Mouse (Mus musculus) forebrain, embryonic 10.5 days (tissue): ENCODE results near the gene Capn11. TPM values are rescaled to one million over a fixed set of nuclear protein-coding genes. Genes with fewer than 3 reads are reported as not detected.

Experiments used
- DNase-seq: peaks from one replicate; pipeline ENCODE4 v3.0.0-alpha.2; 2017; ENCODE audit warnings: low spot score; ENCODE audit errors: extremely low spot score
- H3K27ac ChIP-seq: fragments of 300-500 bp; sonication (generic); 2 replicates; pipeline ENCODE4 v1.5.1; 2016; ENCODE audit warnings: mild to moderate bottlenecking
- H3K27me3 ChIP-seq: fragments of 300-500 bp; sonication (generic); 2 replicates; pipeline ENCODE4 v1.6.1; 2016; ENCODE audit warnings: mild to moderate bottlenecking; ENCODE audit not compliant: poor library complexity, severe bottlenecking
- H3K36me3 ChIP-seq: fragments of 300-500 bp; sonication (generic); replicated peaks from 2 replicates; pipeline ENCODE4 v1.6.1; 2016; ENCODE audit warnings: mild to moderate bottlenecking, moderate library complexity
- H3K4me1 ChIP-seq: fragments of 300-500 bp; sonication (generic); 2 replicates; pipeline ENCODE4 v1.6.1; 2016
- H3K4me3 ChIP-seq: fragments of 300-500 bp; sonication (generic); 2 replicates; pipeline ENCODE4 v1.5.1; 2016; ENCODE audit warnings: mild to moderate bottlenecking, moderate library complexity
- H3K9me3 ChIP-seq: fragments of 300-500 bp; sonication (generic); 2 replicates; pipeline ENCODE4 v1.6.1; 2016; ENCODE audit warnings: mild to moderate bottlenecking, moderate library complexity
- WGBS: fragments of 180-500 bp; shearing (Covaris S2); methylation state at CpG from one replicate; pipeline ENCODE4 v1.1.7; 2016; 5-methylcytosine and 5-hydroxymethylcytosine counted together
- polyA plus RNA-seq: library from polyadenylated mRNA; unstranded; fragments of >200 nt; fragmentation: Nextera tagmentation; extraction: Ambion mirVana; gene quantifications from 2 replicates; pipeline ENCODE4 v1.2.1, GENCODE M21; 2016

Capn11 gene
- polyA plus RNA-seq, 1 experiment from 2014 or later = 1.6 TPM

- no peaks in the 10 kb centered on the region for H3K9me3 ChIP-seq
- 90% methylated on average over 18 of the region's 18 CpGs for WGBS
- no peak overlapping the region for H3K27ac ChIP-seq
- no peak for DNase-seq
- peaks cover 15% of the 10 kb centered on the region for H3K4me1 ChIP-seq
- no peak overlapping the region for H3K4me3 ChIP-seq
- H3K27me3 ChIP-seq = no peaks in the 10 kb centered on the region
- peaks cover 28% of the 10 kb centered on the region for H3K36me3 ChIP-seq
Measured at GRCm38 (mm10) chr17:45693812-45694565, 34.9 kb upstream of the Capn11 start.

GRCm38 (mm10) chr17:45692159-45692558, 33.0 kb upstream of the Capn11 start:
- Histone ChIP-seq H3K9me3 (no peaks in the 10 kb centered on the region), H3K4me3 (no peak overlapping the region), H3K27ac (no peak overlapping the region), H3K36me3 (peaks cover 13% of the 10 kb centered on the region), H3K27me3 (no peaks in the 10 kb centered on the region), H3K4me1 (peaks cover 23% of the 10 kb centered on the region)
- DNase-seq = no peak
- 78% methylated on average over 5 of the region's 5 CpGs for WGBS

- 88% methylated on average over 4 of the region's 4 CpGs for WGBS
- DNase-seq = no peak
- H3K27me3 ChIP-seq = no peaks in the 10 kb centered on the region
Measured at GRCm38 (mm10) chr17:45690044-45690443, 30.9 kb upstream of the Capn11 start.

GRCm38 (mm10) chr17:45689120-45689519, 30.0 kb upstream of the Capn11 start:
- H3K4me1 ChIP-seq = peaks cover 38% of the 10 kb centered on the region
- H3K36me3 ChIP-seq = no peaks in the 10 kb centered on the region
- 94% methylated on average over 9 of the region's 9 CpGs for WGBS
- H3K9me3 ChIP-seq = no peaks in the 10 kb centered on the region
- H3K27ac ChIP-seq = no peak overlapping the region
- no peaks in the 10 kb centered on the region for H3K27me3 ChIP-seq
- H3K4me3 ChIP-seq = no peak overlapping the region
- DNase-seq = no peak

More at GRCm38 (mm10) chr17:45690044-45690443, 30.9 kb upstream of the Capn11 start:
- no peak overlapping the region for H3K4me3 ChIP-seq
- H3K9me3 ChIP-seq = no peaks in the 10 kb centered on the region
- no peak overlapping the region for H3K27ac ChIP-seq
- no peaks in the 10 kb centered on the region for H3K36me3 ChIP-seq
- peaks cover 30% of the 10 kb centered on the region for H3K4me1 ChIP-seq

GRCm38 (mm10) chr17:45686716-45687115, 27.6 kb upstream of the Capn11 start, which contains the start of gene Tmem63b:
TSS of gene Tmem63b (minus strand) at chr17:45686905.
- WGBS = 13% methylated on average over 12 of the region's 12 CpGs
- Histone ChIP-seq H3K4me3 (peak within 1 kb of the TSS; percentile 94), H3K9me3 (no peaks in the 10 kb centered on the region), H3K27ac (peak within 1 kb of the TSS; percentile 96), H3K36me3 (no peaks in the 10 kb centered on the region; the same call in 1 of the 2 replicates), H3K27me3 (no peaks in the 10 kb centered on the region), H3K4me1 (peaks cover 36% of the 10 kb centered on the region)
- no peak for DNase-seq

GRCm38 (mm10) chr17:45686093-45686619, 27.0 kb upstream of the Capn11 start, which contains the start of gene Mrpl14:
TSS of gene Mrpl14 (plus strand) at chr17:45686322.
- H3K36me3 ChIP-seq = no peaks in the 10 kb centered on the region; the same call in 1 of the 2 replicates
- H3K27me3 ChIP-seq = no peaks in the 10 kb centered on the region
- no peaks in the 10 kb centered on the region for H3K9me3 ChIP-seq
- DNase-seq = peak; percentile 89
- WGBS = under 1% methylated on average over 40 of the region's 50 CpGs
- H3K4me3 ChIP-seq = peak within 1 kb of the TSS; percentile 94
- peaks cover 36% of the 10 kb centered on the region for H3K4me1 ChIP-seq
- H3K27ac ChIP-seq = peak within 1 kb of the TSS; percentile 96

GRCm38 (mm10) chr17:45685171-45686092, 26.3 kb upstream of the Capn11 start:
- whole genome bisulfite sequencing = under 1% methylated on average over 58 of the region's 58 CpGs
- H3K27me3 ChIP-seq = no peaks in the 10 kb centered on the region

GRCm38 (mm10) chr17:45684667-45685131, 25.6 kb upstream of the Capn11 start:
- 29% methylated on average over 14 of the region's 14 CpGs for WGBS
- Histone ChIP-seq H3K4me1 (peaks cover 45% of the 10 kb centered on the region), H3K27ac (peak overlapping the region; percentile 96), H3K27me3 (no peaks in the 10 kb centered on the region), H3K36me3 (peaks cover 2% of the 10 kb centered on the region), H3K9me3 (no peaks in the 10 kb centered on the region), H3K4me3 (peak overlapping the region; percentile 94)
- DNase-seq = no peak

More at GRCm38 (mm10) chr17:45685171-45686092, 26.3 kb upstream of the Capn11 start:
- Histone ChIP-seq H3K4me3 (peak overlapping the region; percentile 94), H3K4me1 (peaks cover 44% of the 10 kb centered on the region), H3K36me3 (no peaks in the 10 kb centered on the region; the same call in 1 of the 2 replicates), H3K9me3 (no peaks in the 10 kb centered on the region), H3K27ac (peak overlapping the region; percentile 96)
- DNase-seq = peak; percentile 58

- H3K36me3 ChIP-seq = peaks cover 19% of the 10 kb centered on the region
- H3K27me3 ChIP-seq = no peaks in the 10 kb centered on the region
- H3K27ac ChIP-seq = no peak overlapping the region
- no peaks in the 10 kb centered on the region for H3K9me3 ChIP-seq
- 89% methylated on average over 4 of the region's 4 CpGs for WGBS
- no peak for DNase-seq
- H3K4me1 ChIP-seq = peaks cover 54% of the 10 kb centered on the region
- no peak overlapping the region for H3K4me3 ChIP-seq
Measured at GRCm38 (mm10) chr17:45682843-45683242, 23.7 kb upstream of the Capn11 start.

- 98% methylated on average over 1 of the region's 1 CpGs for WGBS
- Histone ChIP-seq H3K9me3 (no peaks in the 10 kb centered on the region), H3K4me3 (no peak overlapping the region), H3K4me1 (peaks cover 42% of the 10 kb centered on the region), H3K36me3 (peaks cover 30% of the 10 kb centered on the region), H3K27me3 (no peaks in the 10 kb centered on the region), H3K27ac (no peak overlapping the region)
- DNase-seq = no peak
Measured at GRCm38 (mm10) chr17:45681588-45681987, 22.5 kb upstream of the Capn11 start.

- DNase-seq = peak; percentile 34
- Histone ChIP-seq H3K4me3 (peak overlapping the region; percentile 19; the same call in 1 of the 2 replicates), H3K4me1 (peaks cover 39% of the 10 kb centered on the region), H3K9me3 (no peaks in the 10 kb centered on the region), H3K27ac (peak overlapping the region; percentile 72), H3K36me3 (peaks cover 41% of the 10 kb centered on the region), H3K27me3 (no peaks in the 10 kb centered on the region)
- 58% methylated on average over 8 of the region's 8 CpGs for WGBS
Measured at GRCm38 (mm10) chr17:45680391-45680980, 21.4 kb upstream of the Capn11 start.

- Histone ChIP-seq H3K4me3 (no peak overlapping the region), H3K27me3 (no peaks in the 10 kb centered on the region), H3K36me3 (peaks cover 64% of the 10 kb centered on the region), H3K4me1 (peaks cover 20% of the 10 kb centered on the region), H3K27ac (no peak overlapping the region), H3K9me3 (no peaks in the 10 kb centered on the region)
- DNase-seq = peak; percentile 71
- WGBS = 43% methylated on average over 7 of the region's 7 CpGs
Measured at GRCm38 (mm10) chr17:45678106-45678505, 19.0 kb upstream of the Capn11 start.
